Mouse (Mus musculus): ENCODE data around the gene Mrps16.

The Mrps16 gene

DNA sequence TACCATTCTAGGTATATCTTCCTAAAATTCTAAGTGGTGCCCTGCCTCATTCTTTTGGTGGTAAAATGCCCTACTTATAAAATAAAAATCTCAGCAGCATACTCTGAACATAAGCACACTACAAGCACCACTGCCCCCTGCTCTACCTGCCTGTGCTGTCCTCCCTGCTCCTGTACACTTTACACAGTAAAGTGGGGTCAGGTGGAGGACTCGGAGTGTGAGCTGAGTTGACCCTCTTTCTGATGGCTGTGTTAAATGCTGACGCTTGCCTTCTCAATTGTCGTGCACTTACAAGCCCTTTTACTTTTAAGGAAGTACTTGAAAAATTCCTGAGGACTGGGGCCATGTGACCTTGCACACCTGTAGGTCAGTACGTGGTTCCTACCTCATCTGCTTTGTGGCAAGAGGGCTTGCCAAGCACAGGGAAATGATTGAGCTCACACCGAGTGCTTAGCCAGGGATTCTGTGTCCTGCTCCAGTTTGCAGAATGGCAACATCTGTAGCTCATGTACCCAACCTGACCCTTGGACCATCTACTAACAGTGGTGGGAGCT lies 14.3 kb downstream of the Mrps16 start:
- no peak for TF ChIP-seq GATA4 (IDR thresholded peaks at IDR 0.05; ENCODE audit: insufficient replicate concordance, low read length)

DNA sequence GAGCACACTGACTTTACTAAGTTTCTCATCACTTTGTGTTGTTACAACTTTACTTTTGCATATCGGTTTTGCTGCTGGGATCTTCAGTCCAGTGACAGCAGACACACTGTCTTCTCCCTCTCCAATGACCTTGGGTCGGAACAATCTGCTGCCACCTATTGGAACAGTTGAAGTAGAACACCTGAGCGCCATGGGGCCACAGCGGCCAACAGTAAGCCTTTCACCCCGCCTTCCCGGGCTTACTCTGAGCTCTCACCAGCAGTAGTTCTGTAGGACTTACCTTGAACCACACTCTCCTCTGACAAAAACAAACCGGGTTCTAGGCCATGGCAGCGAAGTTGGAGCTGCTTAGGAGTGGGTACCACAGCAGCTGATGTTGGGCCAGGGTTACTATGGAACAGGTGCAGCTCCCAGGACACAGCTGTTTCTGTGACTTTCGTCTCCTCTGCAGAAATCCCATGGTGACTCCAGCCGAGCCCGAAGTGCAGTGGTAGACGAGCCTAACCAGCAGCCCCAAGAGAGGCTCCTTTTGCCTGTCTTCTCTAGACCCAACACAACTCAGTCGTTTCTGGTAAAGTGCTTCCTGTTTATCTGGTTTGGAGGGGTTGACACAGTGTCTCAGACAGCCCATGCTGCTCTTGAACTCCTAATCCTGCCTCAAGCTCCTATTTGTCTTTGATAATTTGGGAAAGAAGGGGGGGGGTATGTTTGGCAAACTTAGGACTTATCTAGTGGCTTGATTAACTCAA lies 14.9 kb downstream of the Mrps16 start:
- TF ChIP-seq GATA4 (IDR thresholded peaks at IDR 0.05; ENCODE audit: insufficient replicate concordance, low read length) = no peak

DNA sequence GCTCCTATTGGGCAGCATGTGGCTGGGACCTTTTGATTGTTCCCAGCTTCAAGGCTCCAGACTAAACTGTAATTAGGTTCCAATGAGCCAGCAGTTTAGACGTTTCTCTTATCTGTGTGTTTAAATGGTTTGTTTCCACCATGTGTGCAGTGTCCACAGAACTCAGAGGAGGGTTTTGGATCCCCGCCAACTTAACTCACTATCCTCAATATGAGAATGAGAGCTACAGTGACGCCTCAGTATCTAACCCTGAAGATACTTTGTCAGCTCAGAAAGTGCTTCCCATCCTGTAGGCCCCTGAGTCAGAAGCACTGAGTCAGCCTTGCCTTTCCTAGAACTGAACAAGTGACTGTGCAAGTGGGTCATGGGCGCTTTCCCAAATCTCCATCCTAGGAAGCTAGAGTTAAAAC lies 16.3 kb downstream of the Mrps16 start:
- no peak for TF ChIP-seq GATA4 (IDR thresholded peaks at IDR 0.05; ENCODE audit: insufficient replicate concordance, low read length)

DNA sequence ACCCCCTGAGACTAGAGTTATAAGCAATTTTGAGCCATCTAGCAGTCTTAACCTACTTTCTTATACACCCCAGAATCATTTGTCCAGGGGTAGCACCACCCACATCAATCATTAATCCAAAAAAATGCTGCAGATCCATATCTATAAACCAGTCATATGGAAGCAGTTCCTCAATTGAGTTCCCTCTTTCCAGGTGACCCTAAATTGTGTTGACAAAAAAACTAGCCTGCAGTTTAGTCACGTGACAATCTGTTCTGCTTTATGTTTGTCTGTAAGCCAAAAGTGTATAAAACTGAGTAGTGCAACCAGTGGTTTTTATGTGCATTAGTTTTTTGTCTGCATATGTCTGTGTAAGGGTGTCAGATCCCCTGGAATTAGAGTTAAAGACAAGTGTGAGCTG lies 21.6 kb downstream of the Mrps16 start:
- TF ChIP-seq GATA4 (IDR thresholded peaks at IDR 0.05; ENCODE audit: insufficient replicate concordance, low read length) = no peak

DNA sequence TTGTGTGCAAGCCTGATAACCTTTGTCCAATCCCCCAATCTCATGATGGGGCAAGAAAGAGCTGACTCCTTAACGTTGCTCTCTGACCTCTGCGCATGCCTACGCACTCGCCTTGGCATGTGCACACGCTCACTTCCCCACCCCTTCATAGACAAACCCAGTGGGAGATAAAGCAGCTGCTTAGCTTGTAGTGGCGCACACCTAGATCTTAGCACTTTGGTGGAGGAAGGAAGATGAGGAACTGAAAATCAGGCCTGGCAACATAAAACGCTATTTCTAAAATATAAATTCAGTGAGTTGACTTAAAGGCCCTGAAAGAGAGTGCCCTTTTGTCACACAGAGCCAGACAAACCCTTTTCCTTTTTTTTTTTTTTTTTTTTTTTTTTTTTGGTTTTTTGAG lies 22.6 kb downstream of the Mrps16 start:
- TF ChIP-seq GATA4 (IDR thresholded peaks at IDR 0.05; ENCODE audit: insufficient replicate concordance, low read length) = no peak

DNA sequence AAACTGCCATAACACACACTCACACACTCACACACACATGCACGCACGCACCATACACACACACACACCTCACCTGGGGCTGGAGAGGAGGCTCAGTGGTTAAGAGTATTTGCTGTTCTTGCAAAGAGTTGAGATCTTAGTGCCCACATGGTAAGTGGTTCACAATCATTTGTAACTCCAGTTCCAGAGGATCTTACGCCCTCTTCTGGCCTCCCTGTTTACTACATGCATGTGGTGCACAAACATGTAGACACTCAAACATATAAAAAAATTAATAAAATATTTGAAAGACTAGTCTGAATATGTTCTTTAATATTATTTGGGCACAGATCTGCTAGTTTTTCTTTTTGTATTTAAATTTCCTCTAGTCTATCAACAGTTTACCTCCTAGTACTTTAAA lies 25.2 kb downstream of the Mrps16 start:
- TF ChIP-seq GATA4 (IDR thresholded peaks at IDR 0.05; ENCODE audit: insufficient replicate concordance, low read length) = no peak

DNA sequence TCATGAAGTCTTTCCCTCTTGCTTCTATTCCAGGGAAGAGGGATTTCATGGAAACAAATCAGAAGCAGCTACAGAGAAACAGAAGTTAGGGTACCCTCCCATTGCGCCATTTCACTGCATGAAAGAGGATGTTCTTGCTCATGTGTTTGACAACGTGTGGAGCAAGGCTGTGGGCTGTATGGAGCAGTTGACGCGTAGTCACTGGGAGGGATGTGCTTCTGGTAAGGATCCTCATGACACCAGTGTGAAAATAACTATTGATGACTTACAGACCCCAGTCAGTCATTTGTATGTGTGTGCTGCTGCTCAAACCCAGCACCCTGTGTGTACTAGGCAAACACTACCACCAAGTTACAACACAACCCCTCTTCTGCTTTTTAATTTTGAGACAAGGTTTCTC lies 30.2 kb downstream of the Mrps16 start:
- TF ChIP-seq GATA4 (IDR thresholded peaks at IDR 0.05; ENCODE audit: insufficient replicate concordance, low read length) = no peak

DNA sequence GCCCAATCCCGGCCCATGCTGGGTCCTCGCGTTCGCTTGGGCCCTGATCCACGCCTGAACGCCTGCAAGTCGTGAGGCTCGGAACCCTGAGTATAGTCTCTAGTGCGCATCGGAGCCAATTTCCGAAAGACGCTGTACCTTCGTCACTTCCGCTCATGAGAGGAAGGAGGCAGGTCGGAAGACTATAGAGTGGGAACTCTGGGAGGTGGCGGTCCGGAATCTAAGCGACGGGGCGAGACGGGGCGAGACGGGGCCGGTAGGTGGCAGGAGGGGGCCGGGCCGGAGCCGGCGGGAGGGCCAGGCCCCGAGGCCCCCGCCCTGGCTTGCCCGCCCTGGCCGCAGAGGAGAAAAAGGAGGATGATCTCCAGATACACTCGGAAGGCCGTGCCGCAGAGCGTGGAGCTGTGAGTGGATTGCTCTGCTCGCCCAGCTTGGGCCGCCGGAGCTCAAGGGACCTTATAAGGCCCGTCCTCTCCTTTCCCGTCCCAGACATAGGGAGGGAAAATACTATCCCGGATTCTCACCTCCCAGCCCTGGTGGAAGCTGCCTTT lies 45.4 kb downstream of the Mrps16 start, which contains the start of the genes Ecd and Fam149b:
Gene Ecd (minus strand): TSS at position 131 of the 551 bp plus-strand sequence.
Gene Fam149b (plus strand): TSS at position 172 of the 551 bp plus-strand sequence.
- TF ChIP-seq GATA4 (IDR thresholded peaks at IDR 0.05; ENCODE audit: insufficient replicate concordance, low read length) = peak; percentile 40; the same call in 1 of the 2 replicates

DNA sequence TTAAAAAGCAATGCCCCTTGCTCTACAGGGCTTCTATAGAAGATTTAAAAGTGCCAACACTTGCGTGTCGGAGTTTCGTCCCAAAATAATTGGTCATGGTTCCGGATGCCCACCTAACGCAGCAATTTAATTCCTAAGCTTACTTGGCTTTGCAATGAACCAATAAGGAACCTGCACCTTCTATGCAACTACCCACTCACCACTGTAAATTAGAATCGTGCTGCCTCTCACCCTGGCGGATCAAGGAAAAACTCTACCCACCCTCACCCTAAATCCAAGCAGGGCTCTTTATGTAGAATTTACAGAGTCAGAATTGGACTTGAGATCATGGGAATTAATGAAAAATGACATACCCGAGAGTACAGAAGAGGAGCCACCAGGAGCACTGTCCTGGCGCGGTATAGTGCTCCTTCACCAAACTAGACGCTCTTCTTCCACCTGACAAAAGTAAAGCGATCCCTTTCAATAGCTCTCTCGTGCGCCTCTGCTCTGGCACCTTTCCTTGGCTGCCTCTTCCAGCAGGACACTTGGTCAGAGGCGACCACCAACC lies 45.9 kb downstream of the Mrps16 start:
- TF ChIP-seq GATA4 (IDR thresholded peaks at IDR 0.05; ENCODE audit: insufficient replicate concordance, low read length) = no peak

DNA sequence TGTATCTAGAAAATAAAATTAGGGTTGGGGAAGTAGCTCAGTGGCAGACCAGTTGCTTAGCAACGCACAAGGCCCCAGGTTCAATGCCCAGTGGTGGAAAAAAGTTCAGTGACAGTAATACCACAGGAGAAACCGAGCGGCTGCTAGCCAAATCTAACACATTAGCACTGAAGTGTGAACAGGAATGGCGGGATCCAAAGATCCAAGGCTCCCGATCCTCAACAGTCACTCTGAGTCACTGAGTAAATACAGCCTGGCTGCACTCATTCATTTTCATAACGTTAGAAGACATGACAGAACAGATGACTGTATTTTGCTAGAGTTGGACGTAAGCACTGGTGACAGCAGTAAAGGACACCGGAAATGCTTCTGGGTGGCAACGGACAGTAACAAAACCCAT lies 47.5 kb downstream of the Mrps16 start:
- no peak for TF ChIP-seq GATA4 (IDR thresholded peaks at IDR 0.05; ENCODE audit: insufficient replicate concordance, low read length)

DNA sequence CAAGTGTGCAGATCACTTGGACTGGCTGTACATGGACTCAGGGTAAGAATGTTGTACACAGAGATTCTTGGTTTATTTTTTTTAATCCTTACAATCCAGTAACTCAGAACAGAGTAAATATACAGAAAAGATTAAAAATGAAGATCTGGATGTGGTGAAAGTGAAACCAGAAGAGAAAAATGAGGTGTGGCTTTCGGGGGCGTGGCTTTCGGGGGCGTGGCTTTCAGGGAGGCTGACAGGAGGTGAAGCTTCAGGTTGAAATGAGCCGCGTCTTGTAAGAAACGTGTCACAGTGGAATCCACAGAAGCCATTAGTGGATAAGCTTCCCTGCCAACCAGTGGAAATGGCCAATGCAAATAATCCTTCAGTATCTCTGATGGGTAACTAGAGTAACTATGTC lies 52.6 kb downstream of the Mrps16 start:
- TF ChIP-seq GATA4 (IDR thresholded peaks at IDR 0.05; ENCODE audit: insufficient replicate concordance, low read length) = no peak

DNA sequence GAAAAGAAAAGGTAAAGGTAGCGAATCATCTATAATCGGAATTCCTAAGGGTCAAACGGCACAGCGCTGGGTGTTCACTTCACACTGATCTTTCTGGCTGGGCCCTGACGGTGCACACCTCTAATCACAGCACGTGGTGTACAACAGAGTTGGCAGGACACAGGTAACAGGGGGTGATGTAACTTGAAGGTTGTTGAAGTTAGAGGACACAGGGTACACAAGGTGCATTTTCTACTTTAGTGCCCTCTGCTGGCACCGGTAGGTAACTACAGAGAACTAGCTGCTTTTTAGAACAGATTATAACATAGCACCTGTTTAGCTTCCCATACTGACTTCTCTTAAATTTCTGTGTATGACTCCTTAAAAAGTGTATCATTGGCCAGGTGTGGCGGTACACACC lies 53.3 kb downstream of the Mrps16 start:
- no peak for TF ChIP-seq GATA4 (IDR thresholded peaks at IDR 0.05; ENCODE audit: insufficient replicate concordance, low read length)

DNA sequence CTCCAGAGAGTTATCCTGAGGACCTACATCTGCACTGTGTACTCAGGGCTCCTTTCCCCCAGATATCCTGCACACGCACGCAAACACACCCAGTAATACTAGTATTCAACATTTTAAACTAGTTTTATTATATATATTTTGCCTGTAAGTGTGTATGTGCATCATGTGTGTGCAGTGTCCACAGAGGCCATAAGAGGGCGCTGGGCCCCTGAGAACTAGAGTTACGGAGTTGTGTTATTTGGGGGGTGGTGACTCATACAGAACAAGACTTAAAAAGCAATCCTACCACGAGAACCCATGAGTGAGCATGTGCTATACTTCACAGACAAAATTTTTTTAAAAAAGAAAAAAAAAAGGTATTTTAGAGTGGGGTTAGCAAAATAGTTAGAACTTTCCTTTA lies 54.0 kb downstream of the Mrps16 start:
- no peak for TF ChIP-seq GATA4 (IDR thresholded peaks at IDR 0.05; ENCODE audit: insufficient replicate concordance, low read length)
